Mouse (Mus musculus) cerebellum, adult (tissue): Measurements from ENCODE around the gene Hacl1.
A peak's percentile ranks its signal among the peaks of the same experiment; 100 is the strongest.

ENCODE experiments used
- ATAC-seq: cut with Nextera tagmentation; 2 replicates; pipeline ENCODE4 v1.9.2; 2017; ENCODE audit warnings: mild to moderate bottlenecking, moderate library complexity, mixed read lengths; ENCODE audit not compliant: insufficient number of reproducible peaks, low FRiP score, low TSS enrichment

The Hacl1 gene

GRCm38 (mm10) chr14:31640890-31641505 lies at the start of gene Hacl1, which contains the start of gene Btd:
Gene Hacl1 (minus strand): TSS chr14:31641286.
Gene Btd (plus strand): TSS chr14:31641028.
- ATAC-seq: peak; percentile 97

GRCm38 (mm10) chr14:31686231-31686630 lies 45.1 kb upstream of the Hacl1 start:
- ATAC-seq: no peak

GRCm38 (mm10) chr14:31685680-31686079 lies 44.6 kb upstream of the Hacl1 start:
- no peak for ATAC-seq

- no peak for ATAC-seq
Observed at GRCm38 (mm10) chr14:31684343-31685040, 43.4 kb upstream of the Hacl1 start.

- ATAC-seq: no peak
Observed at GRCm38 (mm10) chr14:31683610-31684009, 42.5 kb upstream of the Hacl1 start.

GRCm38 (mm10) chr14:31681931-31682555 lies 41.0 kb upstream of the Hacl1 start:
- no peak for ATAC-seq

GRCm38 (mm10) chr14:31681291-31681690 lies 40.2 kb upstream of the Hacl1 start:
- ATAC-seq: no peak

GRCm38 (mm10) chr14:31680656-31681055 lies 39.6 kb upstream of the Hacl1 start:
- no peak for ATAC-seq

GRCm38 (mm10) chr14:31671635-31672320 lies 30.7 kb upstream of the Hacl1 start:
- ATAC-seq: no peak

GRCm38 (mm10) chr14:31669642-31670490 lies 28.8 kb upstream of the Hacl1 start:
- ATAC-seq: no peak

GRCm38 (mm10) chr14:31669161-31669611 lies 28.1 kb upstream of the Hacl1 start:
- no peak for ATAC-seq

GRCm38 (mm10) chr14:31668326-31668725 lies 27.2 kb upstream of the Hacl1 start:
- no peak for ATAC-seq

GRCm38 (mm10) chr14:31667741-31668140 lies 26.7 kb upstream of the Hacl1 start:
- no peak for ATAC-seq

GRCm38 (mm10) chr14:31666931-31667705 lies 26.0 kb upstream of the Hacl1 start:
- no peak for ATAC-seq

GRCm38 (mm10) chr14:31665566-31665940 lies 24.5 kb upstream of the Hacl1 start:
- ATAC-seq: no peak

GRCm38 (mm10) chr14:31664903-31665565 lies 23.9 kb upstream of the Hacl1 start:
- no peak for ATAC-seq

GRCm38 (mm10) chr14:31664100-31664902 lies 23.2 kb upstream of the Hacl1 start:
- no peak for ATAC-seq
